8 mouse cellular contexts compared by ENCODE assay signal in the genomic region with DNA sequence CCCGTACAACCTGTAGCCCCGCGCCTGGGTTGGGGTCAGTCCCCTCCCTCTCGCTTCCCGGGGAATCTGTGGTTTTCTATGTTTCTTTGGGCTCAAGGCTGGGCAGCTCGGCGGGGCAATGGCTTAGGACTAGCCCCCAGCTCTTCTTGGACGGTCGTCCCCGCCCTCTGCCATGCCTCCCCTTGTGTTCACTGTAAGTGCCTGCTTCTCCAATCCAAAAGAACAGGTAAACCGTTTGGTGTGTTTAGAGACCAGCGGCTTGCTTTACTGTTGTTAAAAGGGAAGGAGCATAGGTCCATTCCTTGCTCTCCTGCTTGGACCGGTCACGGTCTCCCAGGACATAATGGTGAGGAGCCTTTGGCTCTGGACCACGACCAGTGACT. TPM values are rescaled to one million over a fixed set of nuclear protein-coding genes. Genes with fewer than 3 reads are reported as not detected.
A peak's percentile ranks its signal among the peaks of the same experiment; 100 is the strongest.
DNase-seq lines count a peak whose midpoint lies in the region; ATAC-seq and TF ChIP-seq lines count a peak whose summit lies in the region.

No protein-coding gene starts in this region.

- no peaks in the 10 kb centered on the region for H3K36me3 ChIP-seq in thymus, adult 2 months (ENCODE audit: control insufficient read depth, insufficient read depth, low read length)
- no peaks in the 10 kb centered on the region for H3K36me3 ChIP-seq in kidney, embryonic 15.5 days
- H3K36me3 ChIP-seq in neural tube, embryonic 15.5 days = no peaks in the 10 kb centered on the region

- ATAC-seq in kidney, embryonic 15.5 days (replicated peaks; ENCODE audit: low FRiP score) = 0 out of 2 replicates have a peak, but pooled peaks have one; percentile 13
- no peak; the same call in 1 of the 2 replicates for ATAC-seq in neural tube, embryonic 15.5 days (ENCODE audit: low FRiP score)
- ATAC-seq in monocyte, adult 5-6 weeks (replicated peaks; ENCODE audit: insufficient number of reproducible peaks, low FRiP score, low TSS enrichment, poor library complexity, severe bottlenecking) = no peak

- H3K4me2 ChIP-seq in kidney, embryonic 15.5 days = peak overlapping the region; percentile 100
- peak overlapping the region; percentile 90 for H3K4me2 ChIP-seq in neural tube, embryonic 15.5 days

- H3K4me3 ChIP-seq in thymus, adult 2 months (ENCODE audit: control insufficient read depth, insufficient read depth, low read length) = peak overlapping the region; percentile 57
- H3K4me3 ChIP-seq in kidney, embryonic 15.5 days (replicated peaks) = peak overlapping the region; percentile 69
- H3K4me3 ChIP-seq in neural tube, embryonic 15.5 days (replicated peaks) = peak overlapping the region; percentile 75

- no peak for TF ChIP-seq CTCF in thymus, adult 2 months (IDR thresholded peaks at IDR 0.05; ENCODE audit: borderline replicate concordance, control insufficient read depth, extremely low read depth, insufficient read depth, low read length, poor library complexity)

- WGBS in thymus, adult 2 months = 23% methylated on average over 15 of the region's 15 CpGs
- 4% methylated on average over 15 of the region's 15 CpGs for WGBS in kidney, embryonic 15.5 days
- WGBS in neural tube, embryonic 15.5 days = 3% methylated on average over 15 of the region's 15 CpGs

- peak overlapping the region; percentile 59; the same call in 1 of the 2 replicates for H3K9ac ChIP-seq in kidney, embryonic 15.5 days
- H3K9ac ChIP-seq in neural tube, embryonic 15.5 days (replicated peaks) = peak overlapping the region; percentile 71

- peaks cover 13% of the 10 kb centered on the region for H3K4me1 ChIP-seq in thymus, adult 2 months (replicated peaks; ENCODE audit: control insufficient read depth, insufficient read depth, low read length)
- peaks cover 22% of the 10 kb centered on the region for H3K4me1 ChIP-seq in kidney, embryonic 15.5 days
- peaks cover 19% of the 10 kb centered on the region for H3K4me1 ChIP-seq in neural tube, embryonic 15.5 days

- no peak overlapping the region for H3K27ac ChIP-seq in thymus, adult 2 months (ENCODE audit: control insufficient read depth, insufficient read depth, low read length)
- no peak overlapping the region for H3K27ac ChIP-seq in kidney, embryonic 15.5 days
- H3K27ac ChIP-seq in neural tube, embryonic 15.5 days (replicated peaks) = 0 out of 2 replicates have a peak overlapping the region, but pooled peaks have one; percentile 24

- peak; percentile 24 for DNase-seq in embryo, embryonic 10.5 days (ENCODE audit: low spot score)
- DNase-seq in embryo, embryonic 9.5 days (ENCODE audit: extremely low spot score) = no peak
- DNase-seq in thymus, adult 2 months = peak; percentile 3
- no peak for DNase-seq in thymus, adult 18-20 months
- no peak for DNase-seq in spleen, adult 18-20 months

- H3K9me3 ChIP-seq in kidney, embryonic 15.5 days (replicated peaks) = no peaks in the 10 kb centered on the region
- no peaks in the 10 kb centered on the region for H3K9me3 ChIP-seq in neural tube, embryonic 15.5 days (replicated peaks)

- no peak for TF ChIP-seq POLR2A in thymus, adult 2 months (IDR thresholded peaks at IDR 0.05; ENCODE audit: control insufficient read depth, extremely low read depth, insufficient read depth, low read length, poor library complexity)

- peaks cover 4% of the 10 kb centered on the region; the same call in 1 of the 2 replicates for H3K27me3 ChIP-seq in thymus, adult 2 months (ENCODE audit: control insufficient read depth, insufficient read depth, low read length)
- peaks cover 38% of the 10 kb centered on the region for H3K27me3 ChIP-seq in kidney, embryonic 15.5 days
- H3K27me3 ChIP-seq in neural tube, embryonic 15.5 days (replicated peaks) = no peaks in the 10 kb centered on the region

RNA-seq across cellular contexts. Expression of a gene that starts 1.2 kb away (rescaled TPM):
- 5.8 and 7.7 TPM in 2 replicates for polyA plus RNA-seq in thymus, adult 2 months (2012; rRNA removed)
- 4.8 TPM in 2 replicates for polyA plus RNA-seq in kidney, embryonic 15.5 days (2015; fragmentation: Nextera tagmentation; extraction: Ambion mirVana)
- 5.1 and 5.3 TPM in 2 replicates for polyA plus RNA-seq in neural tube, embryonic 15.5 days (2015; fragmentation: Nextera tagmentation; extraction: Ambion mirVana)
- total RNA-seq in monocyte, adult 5-6 weeks (2017) = 0.43 TPM in 1 of 3 replicates, not detected in the others

Comparison
In these comparisons a context has a peak if more than half of its experiments do, and no peak if none do; other contexts are left out.
1. DNase-seq: peak in embryo, embryonic 10.5 days (single experiment) and thymus, adult 2 months (single experiment); none in embryo, embryonic 9.5 days (single experiment), thymus, adult 18-20 months (0 of 2) and spleen, adult 18-20 months (0 of 2).
2. Peak in every context shown above with its lines, with median percentiles within 50 percentile points of each other: H3K4me3 ChIP-seq.